Mouse (Mus musculus) kidney, postnatal 0 days (tissue): ENCODE measurements around the gene Tmem211. TPM values are rescaled to one million over a fixed set of nuclear protein-coding genes. Genes with fewer than 3 reads are reported as not detected.

Experiments used
- ATAC-seq: fragments of 200-750 bp; cut with Nextera tagmentation; replicated peaks from 2 replicates; pipeline ENCODE4 v1.8.0; 2017; ENCODE audit warnings: low read depth, moderate number of reproducible peaks, moderate TSS enrichment, moderate library complexity; ENCODE audit not compliant: low FRiP score
- DNase-seq: peaks from one replicate; pipeline ENCODE4 v3.0.0-alpha.2; 2016; ENCODE audit warnings: low spot score
- H3K27ac ChIP-seq: fragments of 300-500 bp; sonication (generic); 2 replicates; pipeline ENCODE4 v1.5.1; 2014; ENCODE audit warnings: mild to moderate bottlenecking
- H3K27me3 ChIP-seq: fragments of 300-500 bp; sonication (generic); 2 replicates; pipeline ENCODE4 v1.6.1; 2014; ENCODE audit warnings: low read length, mixed read lengths; ENCODE audit not compliant: insufficient read depth
- H3K36me3 ChIP-seq: fragments of 300-500 bp; sonication (generic); 2 replicates; pipeline ENCODE4 v1.6.1; 2014; ENCODE audit warnings: low read length, mixed read lengths; ENCODE audit not compliant: insufficient read depth
- H3K4me1 ChIP-seq: fragments of 300-500 bp; sonication (generic); replicated peaks from 2 replicates; pipeline ENCODE4 v1.6.1; 2014; ENCODE audit warnings: antibody characterized with exemption, low read length, mixed read lengths; ENCODE audit not compliant: insufficient read depth
- H3K4me2 ChIP-seq: fragments of 300-500 bp; sonication (generic); 2 replicates; pipeline ENCODE4 v1.6.1; 2014; ENCODE audit warnings: mild to moderate bottlenecking, low read length, moderate library complexity, mixed read lengths
- H3K4me3 ChIP-seq: fragments of 300-500 bp; sonication (generic); replicated peaks from 2 replicates; pipeline ENCODE4 v1.5.1; 2014; ENCODE audit warnings: low read depth, low read length
- H3K9ac ChIP-seq: fragments of 300-500 bp; sonication (generic); 2 replicates; pipeline ENCODE4 v1.6.1; 2014; ENCODE audit warnings: low read depth, low read length
- H3K9me3 ChIP-seq: fragments of 300-500 bp; sonication (generic); replicated peaks from 2 replicates; pipeline ENCODE4 v1.6.1; 2016; ENCODE audit warnings: low read length, inconsistent platforms, mixed read lengths
- CTCF ChIP-seq: IDR thresholded peaks from 2 replicates; pipeline ENCODE4 v1.5.1; 2016; ENCODE audit warnings: antibody characterized with exemption, low read depth, mild to moderate bottlenecking, moderate library complexity
- WGBS: fragments of 180-500 bp; shearing (Covaris S2); extraction: QIAGEN DNeasy Blood & Tissue Kit; methylation state at CpG from one replicate; pipeline ENCODE4 v1.1.7; 2014; 5-methylcytosine and 5-hydroxymethylcytosine counted together
- polyA plus RNA-seq: library from polyadenylated mRNA; unstranded; fragments of >200 nt; fragmentation: Nextera tagmentation; extraction: Ambion mirVana; gene quantifications from 2 replicates; pipeline ENCODE4 v1.2.1, GENCODE M21; 2015

The Tmem211 gene
- polyA plus RNA-seq, 1 experiment from 2014 or later: 0.12 TPM

- peak overlapping the region; percentile 35; the same call in 1 of the 2 replicates for H3K9ac ChIP-seq
- no peaks in the 10 kb centered on the region for H3K4me1 ChIP-seq
- WGBS: 29% methylated on average over 15 of the region's 15 CpGs
- peak; percentile 87 for ATAC-seq
- no peaks in the 10 kb centered on the region for H3K36me3 ChIP-seq
- H3K9me3 ChIP-seq: no peaks in the 10 kb centered on the region
- no peak for TF ChIP-seq CTCF
- peak overlapping the region; percentile 17; the same call in 1 of the 2 replicates for H3K4me3 ChIP-seq
- peak overlapping the region; percentile 51 for H3K4me2 ChIP-seq
- no peak overlapping the region for H3K27ac ChIP-seq
- peak; percentile 71 for DNase-seq
- no peaks in the 10 kb centered on the region for H3K27me3 ChIP-seq
These were observed 53.6 kb downstream of the Tmem211 start for GRCm38 (mm10) chr5:113280138-113280856.

GRCm38 (mm10) chr5:113281557-113281956 is 54.8 kb downstream of the Tmem211 start:
- no peak for DNase-seq
- H3K4me2 ChIP-seq: no peak overlapping the region
- no peaks in the 10 kb centered on the region for H3K9me3 ChIP-seq
- H3K36me3 ChIP-seq: no peaks in the 10 kb centered on the region
- WGBS: 86% methylated on average over 7 of the region's 7 CpGs
- no peaks in the 10 kb centered on the region for H3K4me1 ChIP-seq
- ATAC-seq: no peak
- no peak overlapping the region for H3K4me3 ChIP-seq
- no peak overlapping the region for H3K27ac ChIP-seq
- H3K9ac ChIP-seq: no peak overlapping the region
- no peak for TF ChIP-seq CTCF
- no peaks in the 10 kb centered on the region for H3K27me3 ChIP-seq

DNA sequence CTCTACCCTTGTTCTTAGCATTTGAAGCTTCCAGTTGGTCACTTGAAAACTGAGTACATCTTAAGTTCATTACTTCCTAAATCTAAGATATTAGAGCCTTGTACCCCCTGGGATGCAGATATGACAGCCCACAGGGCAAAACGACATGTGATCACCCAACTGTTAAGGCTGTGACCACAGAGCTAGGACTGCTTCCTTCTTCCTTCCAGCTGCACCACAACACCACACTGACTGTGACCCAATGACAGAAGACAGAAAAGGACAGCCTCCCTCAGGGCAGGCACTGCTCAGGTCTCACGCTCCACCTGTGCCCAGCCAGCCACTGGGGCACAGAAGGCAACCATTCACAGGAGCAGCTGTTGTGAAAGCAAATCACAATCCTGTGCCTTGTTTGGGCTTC is 57.0 kb downstream of the Tmem211 start:
- no peak overlapping the region for H3K27ac ChIP-seq
- no peak for TF ChIP-seq CTCF
- no peak overlapping the region for H3K4me2 ChIP-seq
- ATAC-seq (no peak), DNase-seq (no peak)
- no peaks in the 10 kb centered on the region for H3K36me3 ChIP-seq
- H3K4me3 ChIP-seq: no peak overlapping the region
- H3K9me3 ChIP-seq: no peaks in the 10 kb centered on the region
- H3K9ac ChIP-seq: no peak overlapping the region
- H3K27me3 ChIP-seq: peaks cover 8% of the 10 kb centered on the region; the same call in 1 of the 2 replicates
- H3K4me1 ChIP-seq: peaks cover 4% of the 10 kb centered on the region; the same call in 1 of the 2 replicates
- WGBS: 55% methylated on average over 2 of the region's 2 CpGs

GRCm38 (mm10) chr5:113285541-113285940 is 58.8 kb downstream of the Tmem211 start:
- ATAC-seq (no peak), DNase-seq (no peak)
- Histone ChIP-seq H3K27ac (no peak overlapping the region), H3K9me3 (no peaks in the 10 kb centered on the region), H3K27me3 (peaks cover 8% of the 10 kb centered on the region; the same call in 1 of the 2 replicates), H3K4me2 (no peak overlapping the region), H3K36me3 (no peaks in the 10 kb centered on the region), H3K9ac (no peak overlapping the region), H3K4me3 (no peak overlapping the region), H3K4me1 (peaks cover 4% of the 10 kb centered on the region; the same call in 1 of the 2 replicates)
- 60% methylated on average over 16 of the region's 16 CpGs for WGBS
- peak; percentile 21; the same call in 1 of the 2 replicates for TF ChIP-seq CTCF

- H3K9ac ChIP-seq: no peak overlapping the region
- ATAC-seq (no peak), DNase-seq (no peak)
- TF ChIP-seq CTCF: no peak
- no peak overlapping the region for H3K4me3 ChIP-seq
- peaks cover 4% of the 10 kb centered on the region; the same call in 1 of the 2 replicates for H3K4me1 ChIP-seq
- no peaks in the 10 kb centered on the region for H3K9me3 ChIP-seq
- 75% methylated on average over 11 of the region's 11 CpGs for WGBS
- H3K36me3 ChIP-seq: no peaks in the 10 kb centered on the region
- peaks cover 8% of the 10 kb centered on the region; the same call in 1 of the 2 replicates for H3K27me3 ChIP-seq
- no peak overlapping the region for H3K4me2 ChIP-seq
- H3K27ac ChIP-seq: no peak overlapping the region
These were observed 59.3 kb downstream of the Tmem211 start for GRCm38 (mm10) chr5:113286048-113286447.

DNA sequence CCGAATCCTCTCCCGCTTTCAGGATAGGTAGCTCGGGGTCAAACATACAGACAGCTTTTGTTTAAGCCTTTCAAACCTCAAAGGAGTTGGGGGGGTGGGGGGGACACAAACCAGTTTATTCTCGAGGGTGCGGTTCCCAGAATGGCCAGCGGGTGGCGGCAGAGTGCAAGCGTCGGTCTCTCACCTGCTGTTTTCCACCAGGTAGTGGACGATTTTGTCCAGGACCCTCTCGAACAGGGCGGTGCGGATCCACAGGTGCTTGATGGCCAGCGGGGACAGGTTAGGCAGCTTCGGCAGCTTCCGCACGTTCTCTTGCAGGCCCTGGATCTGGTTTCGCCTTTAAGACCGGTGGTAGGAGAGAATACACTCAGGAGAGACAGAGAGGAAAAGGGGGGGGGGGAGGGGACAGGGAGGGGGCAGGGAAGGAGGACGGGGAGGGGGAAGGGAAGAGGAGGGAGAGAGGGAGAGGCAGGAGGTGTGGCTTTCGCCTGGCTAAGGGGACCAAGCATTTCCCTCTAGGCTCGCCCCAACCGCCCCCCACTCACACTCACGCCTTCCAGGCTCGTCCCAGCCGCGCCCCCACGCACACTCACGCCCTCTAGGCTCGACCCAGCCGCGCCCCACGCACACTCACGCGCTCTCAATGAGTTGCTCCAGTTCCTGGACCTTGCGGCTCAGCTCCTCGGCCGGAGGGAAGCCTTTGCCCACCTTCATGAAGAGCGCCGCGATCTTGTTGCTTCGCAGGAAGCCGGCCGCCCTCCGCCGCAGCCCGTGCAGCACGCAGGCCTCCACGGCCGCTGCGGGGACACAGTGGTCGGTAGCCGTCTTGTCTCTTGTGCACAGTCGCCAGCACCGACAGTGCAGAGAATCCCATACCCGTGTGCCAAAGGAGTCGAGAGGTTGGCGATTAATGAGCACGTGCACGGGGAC is 60.1 kb downstream of the Tmem211 start:
- WGBS: 7% methylated on average over 53 of the region's 60 CpGs
- TF ChIP-seq CTCF: peak; percentile 80
- ATAC-seq (no peak), DNase-seq (peak; percentile 29)
- no peak overlapping the region for H3K9ac ChIP-seq
- peaks cover 8% of the 10 kb centered on the region; the same call in 1 of the 2 replicates for H3K27me3 ChIP-seq
- no peak overlapping the region for H3K27ac ChIP-seq
- 0 out of 2 replicates have a peak overlapping the region, but pooled peaks have one; percentile 5 for H3K4me3 ChIP-seq
- peaks cover 4% of the 10 kb centered on the region; the same call in 1 of the 2 replicates for H3K4me1 ChIP-seq
- H3K9me3 ChIP-seq: no peaks in the 10 kb centered on the region
- peak overlapping the region; percentile 30 for H3K4me2 ChIP-seq
- no peaks in the 10 kb centered on the region for H3K36me3 ChIP-seq
